Mouse (Mus musculus): Measurements from ENCODE around the gene Eml2. TPM values are rescaled to one million over a fixed set of nuclear protein-coding genes. Genes with fewer than 3 reads are reported as not detected.

The Eml2 gene
- polyA plus RNA-seq, 1 experiment = 11.1 TPM

DNA sequence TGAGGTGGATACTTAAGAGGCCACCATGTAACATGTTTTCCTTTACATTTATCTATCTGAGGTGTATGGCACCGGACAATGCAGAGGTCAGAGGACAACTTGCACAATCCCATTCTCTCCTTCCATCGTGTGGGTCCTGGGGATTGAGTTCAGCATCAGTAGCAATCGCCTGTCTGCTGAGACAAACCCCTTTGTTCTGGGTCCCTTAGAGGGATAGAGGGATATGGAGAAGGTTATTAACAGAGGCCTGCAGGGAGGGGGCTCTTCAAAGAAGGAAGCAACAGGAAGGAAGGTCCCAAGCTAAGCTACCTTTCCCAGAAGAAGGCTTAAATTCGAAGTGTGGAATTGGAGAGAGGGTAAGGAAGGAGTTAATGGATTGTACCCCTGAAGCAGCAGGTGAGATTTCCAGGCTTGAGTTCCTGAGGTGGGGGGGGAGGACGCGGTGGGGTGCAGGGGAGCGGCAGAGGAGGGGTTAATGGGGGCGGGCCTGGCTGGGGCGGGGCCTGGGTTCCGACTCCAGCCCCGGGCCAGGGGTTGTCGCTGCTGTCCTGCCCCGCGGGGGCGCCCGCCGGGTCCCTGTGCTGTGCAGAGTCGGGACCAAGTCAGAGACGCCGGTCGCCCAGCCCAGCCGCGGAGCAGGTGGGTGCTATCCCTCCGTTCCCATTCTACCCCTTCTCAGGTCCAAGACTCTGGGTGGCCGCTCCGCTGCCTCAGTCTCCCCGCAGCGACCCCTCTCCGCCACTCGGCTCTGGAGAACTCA lies 36.0 kb downstream of the Eml2 start, which contains the start of gene Gpr4:
Gene Gpr4 (plus strand): TSS at position 543 of the 760 bp plus-strand sequence.
- H3K27ac ChIP-seq (ENCODE audit: control insufficient read depth, insufficient read depth, low read depth, low read length) = no peak within 1 kb of the TSS
- no peaks in the 10 kb centered on the region for H3K27me3 ChIP-seq (ENCODE audit: control insufficient read depth, insufficient read depth, low read length)
- peaks cover 12% of the 10 kb centered on the region for H3K4me1 ChIP-seq (ENCODE audit: control insufficient read depth, insufficient read depth, low read length)
- H3K36me3 ChIP-seq (ENCODE audit: control insufficient read depth, insufficient read depth, low read length) = no peaks in the 10 kb centered on the region
- no peak for TF ChIP-seq CTCF (IDR thresholded peaks at IDR 0.05; ENCODE audit: control insufficient read depth, insufficient read depth, insufficient replicate concordance, low read depth, low read length)
- TF ChIP-seq POLR2A (IDR thresholded peaks at IDR 0.05; ENCODE audit: control insufficient read depth, low read depth, low read length) = no peak
- H3K4me3 ChIP-seq (ENCODE audit: control insufficient read depth, low read depth, low read length) = peak within 1 kb of the TSS; percentile 48; the same call in 1 of the 2 replicates

DNA sequence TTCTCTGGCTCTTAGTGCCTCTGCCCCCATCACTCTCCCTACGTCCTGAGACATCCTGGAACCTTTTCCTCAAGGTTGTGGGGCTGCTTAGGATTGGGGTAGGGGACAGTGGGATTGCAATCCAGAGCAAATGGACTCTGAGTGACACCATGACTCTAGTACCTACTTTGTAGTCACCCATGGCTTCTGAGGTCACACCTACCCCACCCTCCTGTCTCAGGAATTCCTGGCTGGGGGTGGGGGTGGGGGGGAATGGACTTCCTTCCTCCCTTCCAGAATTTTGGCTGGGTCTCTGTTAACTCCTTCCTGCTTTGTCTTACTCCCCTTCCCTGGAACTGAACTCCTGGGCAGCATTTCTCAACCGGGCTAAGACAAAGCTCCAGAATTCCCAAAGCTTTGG lies 37.2 kb downstream of the Eml2 start:
- Histone ChIP-seq H3K4me1 (ENCODE audit: control insufficient read depth, insufficient read depth, low read length) (peaks cover 12% of the 10 kb centered on the region), H3K27me3 (ENCODE audit: control insufficient read depth, insufficient read depth, low read length) (no peaks in the 10 kb centered on the region), H3K4me3 (ENCODE audit: control insufficient read depth, low read depth, low read length) (no peak overlapping the region), H3K36me3 (ENCODE audit: control insufficient read depth, insufficient read depth, low read length) (no peaks in the 10 kb centered on the region), H3K27ac (ENCODE audit: control insufficient read depth, insufficient read depth, low read depth, low read length) (no peak overlapping the region)
- TF ChIP-seq POLR2A (IDR thresholded peaks at IDR 0.05; ENCODE audit: control insufficient read depth, low read depth, low read length) (no peak), CTCF (IDR thresholded peaks at IDR 0.05; ENCODE audit: control insufficient read depth, insufficient read depth, insufficient replicate concordance, low read depth, low read length) (no peak)

DNA sequence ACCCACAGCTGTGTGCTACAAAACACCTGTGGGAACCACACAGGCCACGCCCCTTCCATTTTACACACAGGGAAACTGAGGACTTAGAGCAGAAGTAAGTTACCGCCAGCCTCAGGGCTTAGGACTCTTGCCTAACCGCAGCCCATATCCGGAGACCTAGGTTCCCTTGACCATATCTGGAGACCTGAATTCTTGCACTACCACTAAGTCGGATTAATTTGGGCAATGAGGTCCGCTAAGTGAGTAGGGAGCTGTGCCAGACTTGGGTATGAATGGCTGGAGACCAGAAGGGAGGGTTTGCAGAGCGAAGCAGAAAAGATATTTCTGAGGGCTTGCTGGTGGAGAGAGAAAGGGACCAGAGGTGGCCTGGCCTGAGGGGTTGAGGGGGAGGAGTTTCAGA lies 38.1 kb downstream of the Eml2 start:
- Histone ChIP-seq H3K4me3 (ENCODE audit: control insufficient read depth, low read depth, low read length) (no peak overlapping the region), H3K4me1 (ENCODE audit: control insufficient read depth, insufficient read depth, low read length) (peaks cover 12% of the 10 kb centered on the region), H3K27ac (ENCODE audit: control insufficient read depth, insufficient read depth, low read depth, low read length) (no peak overlapping the region), H3K36me3 (ENCODE audit: control insufficient read depth, insufficient read depth, low read length) (no peaks in the 10 kb centered on the region), H3K27me3 (ENCODE audit: control insufficient read depth, insufficient read depth, low read length) (no peaks in the 10 kb centered on the region)
- TF ChIP-seq POLR2A (IDR thresholded peaks at IDR 0.05; ENCODE audit: control insufficient read depth, low read depth, low read length) = no peak
- no peak for TF ChIP-seq CTCF (IDR thresholded peaks at IDR 0.05; ENCODE audit: control insufficient read depth, insufficient read depth, insufficient replicate concordance, low read depth, low read length)

DNA sequence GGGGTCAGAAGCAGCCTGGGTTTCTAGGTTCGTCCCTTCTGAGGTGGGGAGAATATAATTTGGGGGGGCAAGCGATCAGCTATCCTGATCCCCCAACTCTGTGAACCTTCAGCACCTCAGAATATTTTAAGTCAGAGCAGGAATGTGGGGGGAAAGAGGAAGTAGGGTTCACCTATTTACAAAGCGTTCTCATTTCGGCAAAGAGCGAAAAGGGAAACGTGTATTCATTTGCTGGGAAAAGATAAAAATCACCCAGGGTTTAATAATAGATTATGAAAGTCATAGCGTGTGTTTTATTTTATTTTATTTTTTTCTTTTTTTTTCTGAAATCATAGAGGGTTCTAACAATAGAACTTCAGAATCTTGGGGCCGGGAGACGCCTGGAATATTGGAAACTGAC lies 38.7 kb downstream of the Eml2 start:
- Histone ChIP-seq H3K4me1 (ENCODE audit: control insufficient read depth, insufficient read depth, low read length) (peaks cover 12% of the 10 kb centered on the region), H3K27me3 (ENCODE audit: control insufficient read depth, insufficient read depth, low read length) (no peaks in the 10 kb centered on the region), H3K36me3 (ENCODE audit: control insufficient read depth, insufficient read depth, low read length) (no peaks in the 10 kb centered on the region), H3K4me3 (ENCODE audit: control insufficient read depth, low read depth, low read length) (no peak overlapping the region), H3K27ac (ENCODE audit: control insufficient read depth, insufficient read depth, low read depth, low read length) (no peak overlapping the region)
- no peak for TF ChIP-seq CTCF (IDR thresholded peaks at IDR 0.05; ENCODE audit: control insufficient read depth, insufficient read depth, insufficient replicate concordance, low read depth, low read length)
- TF ChIP-seq POLR2A (IDR thresholded peaks at IDR 0.05; ENCODE audit: control insufficient read depth, low read depth, low read length) = no peak

DNA sequence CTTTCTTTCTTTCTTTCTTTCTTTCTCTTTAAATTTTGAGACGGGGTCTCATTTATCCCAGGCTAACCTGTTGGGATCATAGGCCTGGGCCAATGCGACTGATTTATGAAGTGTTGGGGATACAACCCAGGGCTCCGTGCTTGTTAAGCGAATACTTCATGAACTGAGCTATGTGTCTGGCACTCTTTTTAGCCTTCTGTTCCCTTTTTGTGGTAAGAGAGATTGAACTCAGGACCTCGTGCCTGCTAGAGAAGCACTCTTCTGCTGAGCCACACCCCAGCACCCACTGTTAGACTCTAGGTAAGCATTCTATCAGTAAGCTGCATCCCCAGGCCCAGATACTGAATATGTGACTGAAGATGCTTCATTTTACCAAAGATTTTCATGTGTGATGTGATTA lies 41.3 kb downstream of the Eml2 start:
- H3K27me3 ChIP-seq (ENCODE audit: control insufficient read depth, insufficient read depth, low read length) = no peaks in the 10 kb centered on the region
- H3K4me3 ChIP-seq (ENCODE audit: control insufficient read depth, low read depth, low read length) = no peak overlapping the region
- H3K27ac ChIP-seq (ENCODE audit: control insufficient read depth, insufficient read depth, low read depth, low read length) = no peak overlapping the region
- peaks cover 17% of the 10 kb centered on the region for H3K4me1 ChIP-seq (ENCODE audit: control insufficient read depth, insufficient read depth, low read length)
- no peak for TF ChIP-seq POLR2A (IDR thresholded peaks at IDR 0.05; ENCODE audit: control insufficient read depth, low read depth, low read length)
- TF ChIP-seq CTCF (IDR thresholded peaks at IDR 0.05; ENCODE audit: control insufficient read depth, insufficient read depth, insufficient replicate concordance, low read depth, low read length) = no peak
- no peaks in the 10 kb centered on the region for H3K36me3 ChIP-seq (ENCODE audit: control insufficient read depth, insufficient read depth, low read length)

DNA sequence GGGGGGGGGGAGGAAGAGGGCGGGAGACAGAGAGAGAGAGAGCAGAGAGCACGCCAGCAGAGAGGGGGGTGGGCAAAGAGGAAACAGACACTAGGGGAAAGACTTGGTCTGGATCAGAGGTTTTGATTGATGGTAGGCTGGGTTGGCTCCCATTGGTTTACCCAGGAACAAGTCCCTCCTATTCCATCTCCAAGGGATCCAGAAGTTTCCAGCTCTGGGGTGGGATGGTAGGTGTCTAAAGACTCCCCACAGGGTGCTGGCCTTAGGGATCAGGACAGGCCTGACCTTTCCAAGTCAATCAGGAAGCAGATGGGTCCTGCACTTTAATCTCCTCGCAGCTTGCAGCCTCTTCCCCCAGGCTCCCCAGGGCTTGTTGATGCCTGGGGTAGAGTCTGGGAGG lies 41.7 kb downstream of the Eml2 start:
- no peak overlapping the region for H3K27ac ChIP-seq (ENCODE audit: control insufficient read depth, insufficient read depth, low read depth, low read length)
- no peaks in the 10 kb centered on the region for H3K36me3 ChIP-seq (ENCODE audit: control insufficient read depth, insufficient read depth, low read length)
- TF ChIP-seq CTCF (IDR thresholded peaks at IDR 0.05; ENCODE audit: control insufficient read depth, insufficient read depth, insufficient replicate concordance, low read depth, low read length) (no peak), POLR2A (IDR thresholded peaks at IDR 0.05; ENCODE audit: control insufficient read depth, low read depth, low read length) (no peak)
- no peaks in the 10 kb centered on the region for H3K27me3 ChIP-seq (ENCODE audit: control insufficient read depth, insufficient read depth, low read length)
- H3K4me3 ChIP-seq (ENCODE audit: control insufficient read depth, low read depth, low read length) = no peak overlapping the region
- H3K4me1 ChIP-seq (ENCODE audit: control insufficient read depth, insufficient read depth, low read length) = peaks cover 15% of the 10 kb centered on the region

DNA sequence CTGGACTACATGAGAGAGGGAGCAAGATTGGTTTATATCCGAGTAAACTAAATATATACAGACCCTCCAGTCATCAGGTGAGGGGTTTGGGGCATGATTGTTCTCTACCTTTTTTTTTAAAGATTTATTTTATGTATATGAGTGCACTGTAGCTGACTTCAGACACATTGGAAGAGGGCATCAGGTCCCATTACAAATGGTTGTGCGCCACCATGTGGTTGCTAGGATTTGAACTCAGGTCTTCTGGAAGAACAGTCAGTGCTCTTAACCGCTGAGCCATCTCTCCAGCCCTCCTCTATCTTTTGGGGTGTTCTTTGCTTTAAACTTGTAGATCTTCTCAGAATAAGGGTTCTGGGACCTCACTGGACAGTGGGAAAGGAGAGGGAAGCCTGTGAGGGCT lies 43.8 kb downstream of the Eml2 start:
- H3K27ac ChIP-seq (ENCODE audit: control insufficient read depth, insufficient read depth, low read depth, low read length) = no peak overlapping the region
- no peaks in the 10 kb centered on the region for H3K36me3 ChIP-seq (ENCODE audit: control insufficient read depth, insufficient read depth, low read length)
- H3K4me1 ChIP-seq (ENCODE audit: control insufficient read depth, insufficient read depth, low read length) = peaks cover 19% of the 10 kb centered on the region
- no peak overlapping the region for H3K4me3 ChIP-seq (ENCODE audit: control insufficient read depth, low read depth, low read length)
- no peaks in the 10 kb centered on the region for H3K27me3 ChIP-seq (ENCODE audit: control insufficient read depth, insufficient read depth, low read length)
- no peak for TF ChIP-seq POLR2A (IDR thresholded peaks at IDR 0.05; ENCODE audit: control insufficient read depth, low read depth, low read length)
- no peak for TF ChIP-seq CTCF (IDR thresholded peaks at IDR 0.05; ENCODE audit: control insufficient read depth, insufficient read depth, insufficient replicate concordance, low read depth, low read length)

All from testis, adult 2 months (tissue).